Mouse (Mus musculus) megakaryocyte, embryonic 14.5 days (primary cell): Measurements from ENCODE around the gene Zbtb34.

Experiments
- FLI1 ChIP-seq: IDR thresholded peaks from 2 replicates; pipeline ENCODE4 v1.6.1; 2012; ENCODE audit warnings: low read length, inconsistent platforms, mixed read lengths
- GATA1 ChIP-seq: IDR thresholded peaks from 3 replicates; pipeline ENCODE4 v1.6.1; 2012; ENCODE audit warnings: mixed read lengths, low read length, inconsistent platforms, borderline replicate concordance

GRCm38 (mm10) chr2:33430081-33430770 is 898 bp downstream of the Zbtb34 start:
- TF ChIP-seq GATA1 = no peak
- no peak for TF ChIP-seq FLI1
